Mouse (Mus musculus): Measurements from ENCODE around the gene Mill2. TPM values are rescaled to one million over a fixed set of nuclear protein-coding genes. Genes with fewer than 3 reads are reported as not detected.
A peak's percentile ranks its signal among the peaks of the same experiment; 100 is the strongest.
"Not testable (repeated sequence)": the region's sequence is repeated elsewhere in the genome, so short reads cannot be mapped to it uniquely, and the experiment has no call there.

Mill2 gene
- polyA plus RNA-seq, 1 experiment from 2014 or later, result 4.3 TPM

- no peaks in the 10 kb centered on the region for H3K9me3 ChIP-seq (ENCODE audit: low read length)
Measured at GRCm38 (mm10) chr7:18844811-18845210, 5.0 kb downstream of the Mill2 start.

GRCm38 (mm10) chr7:18848395-18848794 lies 8.6 kb downstream of the Mill2 start:
- Histone ChIP-seq H3K27ac (ENCODE audit: low read length) (no peak overlapping the region), H3K36me3 (ENCODE audit: insufficient read depth, low read length) (no peaks in the 10 kb centered on the region), H3K4me1 (ENCODE audit: insufficient read depth, low read depth, low read length) (no peaks in the 10 kb centered on the region), H3K27me3 (replicated peaks; ENCODE audit: insufficient read depth, low read length) (no peaks in the 10 kb centered on the region), H3K4me3 (ENCODE audit: low read depth, low read length) (no peak overlapping the region), H3K4me2 (replicated peaks; ENCODE audit: low read depth, low read length) (no peak overlapping the region), H3K9ac (replicated peaks; ENCODE audit: low read depth) (no peak overlapping the region), H3K9me3 (ENCODE audit: low read length) (no peaks in the 10 kb centered on the region)
- WGBS, result 40% methylated on average over 1 of the region's 1 CpGs
- DNase-seq (ENCODE audit: low spot score), result no peak
- no peak for ATAC-seq
- TF ChIP-seq EP300 (IDR thresholded peaks at IDR 0.05) (no peak), CTCF (IDR thresholded peaks at IDR 0.05) (no peak)

More at GRCm38 (mm10) chr7:18844811-18845210, 5.0 kb downstream of the Mill2 start:
- DNase-seq (ENCODE audit: low spot score) (no peak), ATAC-seq (no peak)
- Histone ChIP-seq H3K4me1 (ENCODE audit: insufficient read depth, low read depth, low read length) (no peaks in the 10 kb centered on the region), H3K27me3 (replicated peaks; ENCODE audit: insufficient read depth, low read length) (no peaks in the 10 kb centered on the region), H3K27ac (ENCODE audit: low read length) (no peak overlapping the region), H3K36me3 (ENCODE audit: insufficient read depth, low read length) (no peaks in the 10 kb centered on the region), H3K4me2 (replicated peaks; ENCODE audit: low read depth, low read length) (no peak overlapping the region), H3K4me3 (ENCODE audit: low read depth, low read length) (no peak overlapping the region), H3K9ac (replicated peaks; ENCODE audit: low read depth) (no peak overlapping the region)
- TF ChIP-seq CTCF (IDR thresholded peaks at IDR 0.05), result no peak
- 27% methylated on average over 5 of the region's 5 CpGs for WGBS

GRCm38 (mm10) chr7:18858310-18858916 lies 18.6 kb downstream of the Mill2 start:
- peak; percentile 93 for ATAC-seq
- Histone ChIP-seq H3K4me1 (ENCODE audit: insufficient read depth, low read depth, low read length) (no peaks in the 10 kb centered on the region), H3K4me2 (replicated peaks; ENCODE audit: low read depth, low read length) (no peak overlapping the region), H3K27me3 (replicated peaks; ENCODE audit: insufficient read depth, low read length) (no peaks in the 10 kb centered on the region), H3K9ac (replicated peaks; ENCODE audit: low read depth) (no peak overlapping the region), H3K27ac (ENCODE audit: low read length) (peak overlapping the region; percentile 52), H3K4me3 (ENCODE audit: low read depth, low read length) (no peak overlapping the region), H3K9me3 (ENCODE audit: low read length) (no peaks in the 10 kb centered on the region), H3K36me3 (ENCODE audit: insufficient read depth, low read length) (no peaks in the 10 kb centered on the region)
- peak; percentile 79 for DNase-seq (ENCODE audit: low spot score)
- TF ChIP-seq CTCF (IDR thresholded peaks at IDR 0.05), result no peak
- peak; percentile 79 for TF ChIP-seq EP300 (IDR thresholded peaks at IDR 0.05)
- WGBS, result 59% methylated on average over 5 of the region's 5 CpGs

GRCm38 (mm10) chr7:18862801-18863200 lies 23.0 kb downstream of the Mill2 start:
- TF ChIP-seq EP300 (IDR thresholded peaks at IDR 0.05), result 0 out of 2 replicates have a peak, but pooled peaks have one; percentile 13
- peak; percentile 5; the same call in 1 of the 2 replicates for TF ChIP-seq CTCF (IDR thresholded peaks at IDR 0.05)

GRCm38 (mm10) chr7:18868491-18868890 lies 28.7 kb downstream of the Mill2 start:
- ATAC-seq (no peak), DNase-seq (ENCODE audit: low spot score) (no peak)
- Histone ChIP-seq H3K27ac (ENCODE audit: low read length) (no peak overlapping the region), H3K9me3 (ENCODE audit: low read length) (no peaks in the 10 kb centered on the region), H3K4me2 (replicated peaks; ENCODE audit: low read depth, low read length) (no peak overlapping the region), H3K36me3 (ENCODE audit: insufficient read depth, low read length) (no peaks in the 10 kb centered on the region), H3K4me3 (ENCODE audit: low read depth, low read length) (no peak overlapping the region), H3K27me3 (replicated peaks; ENCODE audit: insufficient read depth, low read length) (no peaks in the 10 kb centered on the region), H3K4me1 (ENCODE audit: insufficient read depth, low read depth, low read length) (no peaks in the 10 kb centered on the region), H3K9ac (replicated peaks; ENCODE audit: low read depth) (no peak overlapping the region)
- WGBS, result 83% methylated on average over 2 of the region's 2 CpGs
- TF ChIP-seq CTCF (IDR thresholded peaks at IDR 0.05) (0 out of 2 replicates have a peak, but pooled peaks have one; percentile 29), EP300 (IDR thresholded peaks at IDR 0.05) (no peak)

More at GRCm38 (mm10) chr7:18862801-18863200, 23.0 kb downstream of the Mill2 start:
- Histone ChIP-seq H3K9me3 (ENCODE audit: low read length) (no peaks in the 10 kb centered on the region), H3K4me2 (replicated peaks; ENCODE audit: low read depth, low read length) (no peak overlapping the region), H3K27ac (ENCODE audit: low read length) (no peak overlapping the region), H3K4me1 (ENCODE audit: insufficient read depth, low read depth, low read length) (no peaks in the 10 kb centered on the region), H3K36me3 (ENCODE audit: insufficient read depth, low read length) (no peaks in the 10 kb centered on the region), H3K27me3 (replicated peaks; ENCODE audit: insufficient read depth, low read length) (no peaks in the 10 kb centered on the region), H3K9ac (replicated peaks; ENCODE audit: low read depth) (no peak overlapping the region), H3K4me3 (ENCODE audit: low read depth, low read length) (no peak overlapping the region)
- WGBS, result 67% methylated on average over 6 of the region's 6 CpGs
- DNase-seq (ENCODE audit: low spot score) (no peak), ATAC-seq (no peak)

GRCm38 (mm10) chr7:18871031-18871430 lies 31.3 kb downstream of the Mill2 start, which contains the start of gene Pglyrp1:
Gene Pglyrp1, plus strand, starts transcription at chr7:18871331.
- not testable (repeated sequence) for H3K27me3 ChIP-seq (replicated peaks; ENCODE audit: insufficient read depth, low read length); H3K4me3 ChIP-seq (ENCODE audit: low read depth, low read length); H3K27ac ChIP-seq (ENCODE audit: low read length); H3K9me3 ChIP-seq (ENCODE audit: low read length); ATAC-seq; DNase-seq (ENCODE audit: low spot score); H3K4me1 ChIP-seq (ENCODE audit: insufficient read depth, low read depth, low read length); H3K36me3 ChIP-seq (ENCODE audit: insufficient read depth, low read length); H3K9ac ChIP-seq (replicated peaks; ENCODE audit: low read depth); H3K4me2 ChIP-seq (replicated peaks; ENCODE audit: low read depth, low read length)
- WGBS, result no CpG with 5 or more reads among the region's 8 CpGs

All from lung, postnatal 0 days (tissue).